ENCODE assay signal across 29 mouse cellular contexts in the genomic region with DNA sequence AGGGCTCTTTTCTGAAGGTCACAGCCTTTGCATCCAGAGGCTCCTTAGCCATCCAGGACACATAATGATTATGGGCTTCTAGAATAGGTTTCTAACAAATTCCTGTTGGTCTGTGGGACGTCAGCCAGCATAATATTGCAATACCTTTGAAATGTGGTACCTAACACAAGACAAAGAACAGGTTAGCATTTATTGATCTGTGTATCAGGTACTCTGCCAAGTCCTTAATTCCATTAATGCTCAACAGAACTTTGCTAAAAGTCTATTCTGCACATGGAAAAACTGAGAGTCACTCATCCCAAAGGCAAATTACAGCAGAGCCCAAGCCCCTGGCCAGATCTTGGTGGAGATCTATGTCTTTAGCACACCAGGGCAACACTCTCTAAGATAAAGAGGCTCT.
"Had no signal": no experiment of that assay in that cellular context is flagged by ENCODE, and none has a peak within 500 bp of the region (broad histone marks: within the 10 kb centered on the region; RNA-seq: fewer than 3 reads in every experiment).

No protein-coding gene starts in this region.

- H3K9me3 ChIP-seq: embryonic facial prominence, embryonic 10.5 days; embryonic facial prominence, embryonic 12.5 days; embryonic facial prominence, embryonic 13.5 days; embryonic facial prominence, embryonic 15.5 days; forebrain, embryonic 10.5 days; forebrain, embryonic 12.5 days; forebrain, embryonic 13.5 days; forebrain, embryonic 15.5 days had no signal

- ATAC-seq: forebrain, embryonic 13.5 days; forebrain, embryonic 14.5 days; forebrain, embryonic 15.5 days; forebrain, embryonic 16.5 days; forebrain, postnatal 0 days had no signal

- H3K9ac ChIP-seq: embryonic facial prominence, embryonic 12.5 days; embryonic facial prominence, embryonic 13.5 days; embryonic facial prominence, embryonic 15.5 days; forebrain, embryonic 12.5 days; forebrain, embryonic 13.5 days; forebrain, embryonic 15.5 days; forebrain, postnatal 0 days had no signal

- H3K27me3 ChIP-seq: embryonic facial prominence, embryonic 12.5 days; embryonic facial prominence, embryonic 13.5 days; embryonic facial prominence, embryonic 15.5 days; forebrain, embryonic 12.5 days; forebrain, embryonic 13.5 days; forebrain, embryonic 15.5 days had no signal

- H3K4me1 ChIP-seq: embryonic facial prominence, embryonic 10.5 days; embryonic facial prominence, embryonic 12.5 days; embryonic facial prominence, embryonic 13.5 days; embryonic facial prominence, embryonic 15.5 days; forebrain, embryonic 10.5 days; forebrain, embryonic 12.5 days; forebrain, embryonic 13.5 days; forebrain, embryonic 15.5 days had no signal

- H3K4me2 ChIP-seq: embryonic facial prominence, embryonic 12.5 days; embryonic facial prominence, embryonic 13.5 days; embryonic facial prominence, embryonic 15.5 days; forebrain, embryonic 12.5 days; forebrain, embryonic 13.5 days; forebrain, embryonic 15.5 days had no signal

- DNase-seq: cerebellum, adult 2 months; cerebellum, adult 8-10 months; cerebellum, adult 9-10 months; cerebellum, adult 9-11 months; cerebellum, postnatal 10 days; cerebellum, postnatal 14 days; cerebellum, postnatal 25 days; cerebellum, postnatal 36 days; embryo, embryonic 11 days; forebrain, postnatal 0 days; gastrocnemius, adult 2 months; gastrocnemius, postnatal 10 days; gastrocnemius, postnatal 14 days; gastrocnemius, postnatal 25 days; gastrocnemius, postnatal 36 days; heart, adult 11 months; heart, adult 18-20 months; heart, adult 2 months had no signal

- H3K4me3 ChIP-seq: embryonic facial prominence, embryonic 10.5 days; embryonic facial prominence, embryonic 12.5 days; embryonic facial prominence, embryonic 13.5 days; embryonic facial prominence, embryonic 15.5 days; erythroblast, embryonic 14.5 days; forebrain, embryonic 10.5 days; forebrain, embryonic 12.5 days; forebrain, embryonic 13.5 days; forebrain, embryonic 15.5 days; gastrocnemius, adult 2 months; heart, adult 2 months had no signal

- H3K27ac ChIP-seq: embryonic facial prominence, embryonic 10.5 days; embryonic facial prominence, embryonic 12.5 days; embryonic facial prominence, embryonic 13.5 days; embryonic facial prominence, embryonic 15.5 days; forebrain, embryonic 10.5 days; forebrain, embryonic 12.5 days; forebrain, embryonic 13.5 days; forebrain, embryonic 15.5 days; gastrocnemius, adult 2 months; heart, adult 2 months had no signal

- H3K36me3 ChIP-seq: embryonic facial prominence, embryonic 10.5 days; embryonic facial prominence, embryonic 12.5 days; embryonic facial prominence, embryonic 13.5 days; embryonic facial prominence, embryonic 15.5 days; forebrain, embryonic 10.5 days; forebrain, embryonic 12.5 days; forebrain, embryonic 15.5 days had no signal
